Mouse (Mus musculus): ENCODE data around the gene Rcn2. TPM values are rescaled to one million over a fixed set of nuclear protein-coding genes. Genes with fewer than 3 reads are reported as not detected.

Rcn2 gene
- total RNA-seq, 1 experiment, result 77.1 TPM

DNA sequence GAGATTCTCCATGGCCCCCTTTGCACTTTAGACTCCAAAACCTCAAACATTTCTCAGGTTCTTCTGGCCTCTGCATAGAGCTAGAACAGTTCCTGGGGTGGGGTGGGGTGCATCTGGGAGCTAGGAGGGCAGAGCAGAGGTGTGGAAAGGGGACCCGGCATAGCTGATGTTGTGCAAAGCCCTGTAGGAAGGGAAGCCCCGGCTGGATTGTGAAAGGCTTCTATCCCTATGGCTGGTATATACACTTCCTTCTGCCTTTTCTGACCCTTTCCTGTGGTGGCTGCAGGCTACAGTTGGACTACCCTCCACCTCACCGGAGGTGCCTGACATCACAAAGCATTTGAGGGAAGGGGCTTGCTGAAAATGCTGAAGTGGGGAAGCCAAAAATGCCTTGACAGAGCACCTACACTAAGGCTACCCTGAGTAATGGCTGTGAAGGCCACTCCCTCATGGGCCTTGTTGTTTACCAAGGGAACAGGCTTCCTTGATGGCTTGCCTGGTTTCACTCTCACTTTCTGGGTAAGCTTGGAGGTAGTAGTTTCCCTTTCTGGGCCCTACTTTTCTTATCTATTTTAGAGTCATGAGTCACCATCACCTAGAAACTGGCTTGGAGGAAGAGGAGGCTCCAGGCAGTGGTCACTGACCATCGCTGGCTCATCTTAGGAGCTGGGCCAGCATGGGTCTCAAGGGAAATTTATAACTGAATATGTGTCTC is 56.1 kb downstream of the Rcn2 start:
- Histone ChIP-seq H3K9me3 (ENCODE audit: control insufficient read depth, insufficient read depth, low read depth, low read length) (no peaks in the 10 kb centered on the region), H3K9ac (ENCODE audit: insufficient read depth, low read depth, low read length, poor library complexity, severe bottlenecking) (no peak overlapping the region), H3K36me3 (ENCODE audit: control insufficient read depth, insufficient read depth, low read length, poor library complexity, severe bottlenecking) (no peaks in the 10 kb centered on the region), H3K4me1 (ENCODE audit: control insufficient read depth in 2 of 2, insufficient read depth in 2 of 2, low read length in 2 of 2, poor library complexity in 1 of 2) (no peaks in the 10 kb centered on the region), H3K4me3 (ENCODE audit: insufficient read depth in 1 of 2, low read depth in 1 of 2, low read length in 2 of 2, poor library complexity in 1 of 2, severe bottlenecking in 1 of 2) (no peak overlapping the region), H3K27ac (ENCODE audit: insufficient read depth, low read depth, low read length, poor library complexity, severe bottlenecking) (no peak overlapping the region)
- in situ Hi-C loops (cut with MboI; ENCODE audit: low sequenced_read_pairs in 2 of 2, unreplicated experiment in 2 of 2), result no loop called here
- TF ChIP-seq HCFC1 (IDR thresholded peaks at IDR 0.05; ENCODE audit: borderline replicate concordance, insufficient read depth, low read length) (no peak), ZNF384 (IDR thresholded peaks at IDR 0.05; ENCODE audit: low read depth, low read length) (no peak), MAFK (IDR thresholded peaks at IDR 0.05; ENCODE audit: insufficient read depth, low read depth, low read length) (no peak), ZC3H11A (IDR thresholded peaks at IDR 0.05; ENCODE audit: borderline replicate concordance, low read depth, low read length) (no peak), CHD2 (IDR thresholded peaks at IDR 0.05; ENCODE audit: low read depth, low read length) (no peak)
- DNase-seq (ENCODE audit: low read depth, low spot score), result no peak

GRCm38 (mm10) chr9:56100041-56100522 is 58.4 kb downstream of the Rcn2 start:
- Histone ChIP-seq H3K36me3 (ENCODE audit: control insufficient read depth, insufficient read depth, low read length, poor library complexity, severe bottlenecking) (no peaks in the 10 kb centered on the region), H3K4me1 (ENCODE audit: control insufficient read depth in 2 of 2, insufficient read depth in 2 of 2, low read length in 2 of 2, poor library complexity in 1 of 2) (peaks cover 2% of the 10 kb centered on the region in 2 experiments; a peak in 2 of 4 replicates), H3K9ac (ENCODE audit: insufficient read depth, low read depth, low read length, poor library complexity, severe bottlenecking) (no peak overlapping the region), H3K9me3 (ENCODE audit: control insufficient read depth, insufficient read depth, low read depth, low read length) (no peaks in the 10 kb centered on the region), H3K4me3 (ENCODE audit: insufficient read depth in 1 of 2, low read depth in 1 of 2, low read length in 2 of 2, poor library complexity in 1 of 2, severe bottlenecking in 1 of 2) (no peak overlapping the region), H3K27ac (ENCODE audit: insufficient read depth, low read depth, low read length, poor library complexity, severe bottlenecking) (no peak overlapping the region)
- in situ Hi-C loops (cut with MboI; ENCODE audit: low sequenced_read_pairs in 2 of 2, unreplicated experiment in 2 of 2), result no loop called here
- TF ChIP-seq ZC3H11A (IDR thresholded peaks at IDR 0.05; ENCODE audit: borderline replicate concordance, low read depth, low read length) (no peak), HCFC1 (IDR thresholded peaks at IDR 0.05; ENCODE audit: borderline replicate concordance, insufficient read depth, low read length) (no peak), ZNF384 (IDR thresholded peaks at IDR 0.05; ENCODE audit: low read depth, low read length) (no peak)
- no peak for DNase-seq (ENCODE audit: low read depth, low spot score)

DNA sequence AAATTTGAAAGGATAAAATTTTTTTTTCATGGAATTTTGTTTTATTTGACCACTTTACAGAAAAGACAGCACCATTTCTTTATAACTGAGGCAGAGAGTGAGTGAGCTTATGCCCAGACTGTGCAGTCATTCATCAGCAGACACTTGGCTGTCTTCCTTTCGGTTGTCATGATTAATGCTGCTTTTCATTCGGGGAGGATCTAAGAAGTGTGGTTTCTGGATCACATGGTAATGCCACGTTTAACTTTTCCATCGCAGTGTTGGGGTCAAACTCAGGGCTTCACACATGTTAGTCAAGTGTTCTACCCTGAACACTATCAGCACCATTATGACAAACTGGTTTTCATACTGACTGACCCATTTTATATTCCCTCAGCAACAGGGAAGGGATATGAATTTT is 59.4 kb downstream of the Rcn2 start:
- in situ Hi-C loops (cut with MboI; ENCODE audit: low sequenced_read_pairs in 2 of 2, unreplicated experiment in 2 of 2), result no loop called here
- no peaks in the 10 kb centered on the region for H3K9me3 ChIP-seq (ENCODE audit: control insufficient read depth, insufficient read depth, low read depth, low read length)
- no peak overlapping the region for H3K27ac ChIP-seq (ENCODE audit: insufficient read depth, low read depth, low read length, poor library complexity, severe bottlenecking)
- no peak overlapping the region for H3K4me3 ChIP-seq (ENCODE audit: insufficient read depth in 1 of 2, low read depth in 1 of 2, low read length in 2 of 2, poor library complexity in 1 of 2, severe bottlenecking in 1 of 2)
- no peaks in the 10 kb centered on the region for H3K36me3 ChIP-seq (ENCODE audit: control insufficient read depth, insufficient read depth, low read length, poor library complexity, severe bottlenecking)
- no peak overlapping the region for H3K9ac ChIP-seq (ENCODE audit: insufficient read depth, low read depth, low read length, poor library complexity, severe bottlenecking)
- no peak for DNase-seq (ENCODE audit: low read depth, low spot score)
- TF ChIP-seq CHD2 (IDR thresholded peaks at IDR 0.05; ENCODE audit: low read depth, low read length), result no peak
- TF ChIP-seq ZNF384 (IDR thresholded peaks at IDR 0.05; ENCODE audit: low read depth, low read length), result no peak
- TF ChIP-seq MAFK (IDR thresholded peaks at IDR 0.05; ENCODE audit: insufficient read depth, low read depth, low read length), result no peak
- no peak for TF ChIP-seq ZC3H11A (IDR thresholded peaks at IDR 0.05; ENCODE audit: borderline replicate concordance, low read depth, low read length)
- TF ChIP-seq HCFC1 (IDR thresholded peaks at IDR 0.05; ENCODE audit: borderline replicate concordance, insufficient read depth, low read length), result no peak
- peaks cover 2% of the 10 kb centered on the region in 2 experiments; a peak in 2 of 4 replicates for H3K4me1 ChIP-seq (ENCODE audit: control insufficient read depth in 2 of 2, insufficient read depth in 2 of 2, low read length in 2 of 2, poor library complexity in 1 of 2)

GRCm38 (mm10) chr9:56104921-56105320 is 63.3 kb downstream of the Rcn2 start:
- no peak overlapping the region for H3K27ac ChIP-seq (ENCODE audit: insufficient read depth, low read depth, low read length, poor library complexity, severe bottlenecking)
- TF ChIP-seq HCFC1 (IDR thresholded peaks at IDR 0.05; ENCODE audit: borderline replicate concordance, insufficient read depth, low read length) (no peak), CHD2 (IDR thresholded peaks at IDR 0.05; ENCODE audit: low read depth, low read length) (no peak), MAFK (IDR thresholded peaks at IDR 0.05; ENCODE audit: insufficient read depth, low read depth, low read length) (no peak), ZC3H11A (IDR thresholded peaks at IDR 0.05; ENCODE audit: borderline replicate concordance, low read depth, low read length) (no peak), ZNF384 (IDR thresholded peaks at IDR 0.05; ENCODE audit: low read depth, low read length) (no peak)
- in situ Hi-C loops (cut with MboI; ENCODE audit: low sequenced_read_pairs in 2 of 2, unreplicated experiment in 2 of 2), result no loop called here
- DNase-seq (ENCODE audit: low read depth, low spot score), result no peak
- H3K9ac ChIP-seq (ENCODE audit: insufficient read depth, low read depth, low read length, poor library complexity, severe bottlenecking), result no peak overlapping the region
- H3K9me3 ChIP-seq (ENCODE audit: control insufficient read depth, insufficient read depth, low read depth, low read length), result no peaks in the 10 kb centered on the region
- H3K4me1 ChIP-seq (ENCODE audit: control insufficient read depth in 2 of 2, insufficient read depth in 2 of 2, low read length in 2 of 2, poor library complexity in 1 of 2), result peaks cover 2 to 11% of the 10 kb centered on the region in 2 experiments; a peak in 3 of 4 replicates
- no peak overlapping the region for H3K4me3 ChIP-seq (ENCODE audit: insufficient read depth in 1 of 2, low read depth in 1 of 2, low read length in 2 of 2, poor library complexity in 1 of 2, severe bottlenecking in 1 of 2)
- H3K36me3 ChIP-seq (ENCODE audit: control insufficient read depth, insufficient read depth, low read length, poor library complexity, severe bottlenecking), result no peaks in the 10 kb centered on the region

Measured in ES-E14 (cell line).